Comparison of ENCODE assay signal across 8 mouse cellular contexts in genomic region chr14:121036612-121037221, GRCm38 (mm10). TPM values are rescaled to one million over a fixed set of nuclear protein-coding genes. Genes with fewer than 3 reads are reported as not detected.
A peak's percentile ranks its signal among the peaks of the same experiment; 100 is the strongest.
DNase-seq lines count a peak whose midpoint lies in the region; ATAC-seq and TF ChIP-seq lines count a peak whose summit lies in the region.

No protein-coding gene starts in this region.

- peaks cover 55% of the 10 kb centered on the region for H3K27me3 ChIP-seq in erythroblast, embryonic 14.5 days (ENCODE audit: control insufficient read depth)
- H3K27me3 ChIP-seq in kidney, adult 2 months (replicated peaks; ENCODE audit: control insufficient read depth, insufficient read depth, low read length): no peaks in the 10 kb centered on the region

- no peaks in the 10 kb centered on the region; the same call in 1 of the 2 replicates for H3K9me3 ChIP-seq in erythroblast, embryonic 14.5 days (ENCODE audit: control insufficient read depth, low read length)

- 1% methylated on average over 19 of the region's 19 CpGs for WGBS in kidney, adult 2 months

- DNase-seq in adrenal gland, postnatal 25 days: peak; percentile 22
- DNase-seq in gastrocnemius, adult 2 months: peak; percentile 42
- peak; percentile 38 for DNase-seq in kidney, adult 2 months
- DNase-seq in mesoderm, embryonic 11.5 days (ENCODE audit: low read depth, low spot score): peak; percentile 71
- no peak for DNase-seq in ovary, postnatal 14 days (ENCODE audit: low spot score)

- H3K27ac ChIP-seq in gastrocnemius, adult 2 months: peak overlapping the region; percentile 86
- peak overlapping the region; percentile 4; the same call in 1 of the 2 replicates for H3K27ac ChIP-seq in kidney, adult 2 months (ENCODE audit: insufficient read depth, low read depth, low read length)

- H3K4me3 ChIP-seq in erythroblast, embryonic 14.5 days (replicated peaks): peak overlapping the region; percentile 56
- peak overlapping the region; percentile 95 for H3K4me3 ChIP-seq in gastrocnemius, adult 2 months
- H3K4me3 ChIP-seq in kidney, adult 2 months (ENCODE audit: insufficient read depth, low read depth, low read length): peak overlapping the region; percentile 89

- TF ChIP-seq CTCF in gastrocnemius, adult 2 months (IDR thresholded peaks at IDR 0.05): no peak
- TF ChIP-seq CTCF in kidney, adult 2 months (conservative IDR thresholded peaks at IDR 0.05; ENCODE audit: insufficient read depth, insufficient read length, low read depth, low read length): no peak

- no peak for TF ChIP-seq POLR2A in kidney, adult 2 months (IDR thresholded peaks at IDR 0.05; ENCODE audit: low read depth, low read length)

- no peaks in the 10 kb centered on the region for H3K4me1 ChIP-seq in erythroblast, embryonic 14.5 days (ENCODE audit: control insufficient read depth)
- peaks cover 10% of the 10 kb centered on the region; the same call in 1 of the 2 replicates for H3K4me1 ChIP-seq in kidney, adult 2 months (ENCODE audit: control insufficient read depth, insufficient read depth, low read length)

- intact Hi-C loops in gastrocnemius, adult 2 months (cut with DNase I): loop anchor here (5.0 kb wide), 1 partner anchor 204 kb away; no protein-coding TSS in a partner anchor

- no peak for ATAC-seq in erythroblast, adult 5-6 weeks (replicated peaks; ENCODE audit: low FRiP score, poor library complexity, severe bottlenecking)
- ATAC-seq in activated CD4-positive, CD25-positive, alpha-beta regulatory T cell, adult 4 months: no peak

- no peaks in the 10 kb centered on the region for H3K36me3 ChIP-seq in erythroblast, embryonic 14.5 days (ENCODE audit: control insufficient read depth)
- no peaks in the 10 kb centered on the region for H3K36me3 ChIP-seq in kidney, adult 2 months (ENCODE audit: control insufficient read depth, insufficient read depth, low read length)

RNA-seq across cellular contexts. Expression of gene Farp1, which starts 1.7 kb away (rescaled TPM):
- polyA plus RNA-seq in erythroblast, embryonic 14.5 days (2012): 0.09 TPM in 1 of 2 replicates, not detected in the other
- total RNA-seq in erythroblast, adult 5-6 weeks (2015; ENCODE audit: low replicate concordance): 0.42 and 0.58 TPM in 2 replicates
- total RNA-seq in erythroblast, adult 5-6 weeks (2017; ENCODE audit: low replicate concordance): 1.5 TPM in 1 of 2 replicates, not detected in the other
- 23.8 and 25.8 TPM in 2 replicates for total RNA-seq in adrenal gland, postnatal 25 days (2021)
- 1 to 10 TPM; 5.7 to 6.2 TPM for total RNA-seq in gastrocnemius, adult 2 months (2021)
- 28.8 and 30.1 TPM in 2 replicates for polyA plus RNA-seq in kidney, adult 2 months (2012; rRNA removed)
- 1 to 10 TPM; 2.4 TPM for polyA plus RNA-seq in activated CD4-positive, CD25-positive, alpha-beta regulatory T cell, adult 4 months (2017; shearing (Covaris generic))
